Mouse (Mus musculus) hematopoietic stem cell, adult 5-6 weeks (primary cell): ENCODE data around the gene Hmgcs1. TPM values are rescaled to one million over a fixed set of nuclear protein-coding genes. Genes with fewer than 3 reads are reported as not detected.
"Not testable (repeated sequence)": the region's sequence is repeated elsewhere in the genome, so short reads cannot be mapped to it uniquely, and the experiment has no call there.

ENCODE experiments used
- ATAC-seq, 2 experiments: fragments of 125-278 bp in 1 of 2; replicated peaks in 1 of 2; 2 replicates each; pipeline ENCODE4 v1.8.0; 2016 to 2017; ENCODE audit warnings: inconsistent platforms in 2 of 2, mild to moderate bottlenecking in 2 of 2, moderate number of reproducible peaks in 2 of 2, low read depth in 1 of 2, moderate TSS enrichment in 1 of 2; ENCODE audit not compliant: low FRiP score in 2 of 2, poor library complexity in 2 of 2, severe bottlenecking in 2 of 2, insufficient read depth in 1 of 2, low TSS enrichment in 1 of 2
- total RNA-seq: library from RNA; stranded (forward); fragments of 172-1452, 232-1000 nt; gene quantifications from 2 replicates; pipeline ENCODE4 v1.2.3, GENCODE M21; 2017

The Hmgcs1 gene
- 38.3 and 42.3 TPM in 2 replicates for total RNA-seq

DNA sequence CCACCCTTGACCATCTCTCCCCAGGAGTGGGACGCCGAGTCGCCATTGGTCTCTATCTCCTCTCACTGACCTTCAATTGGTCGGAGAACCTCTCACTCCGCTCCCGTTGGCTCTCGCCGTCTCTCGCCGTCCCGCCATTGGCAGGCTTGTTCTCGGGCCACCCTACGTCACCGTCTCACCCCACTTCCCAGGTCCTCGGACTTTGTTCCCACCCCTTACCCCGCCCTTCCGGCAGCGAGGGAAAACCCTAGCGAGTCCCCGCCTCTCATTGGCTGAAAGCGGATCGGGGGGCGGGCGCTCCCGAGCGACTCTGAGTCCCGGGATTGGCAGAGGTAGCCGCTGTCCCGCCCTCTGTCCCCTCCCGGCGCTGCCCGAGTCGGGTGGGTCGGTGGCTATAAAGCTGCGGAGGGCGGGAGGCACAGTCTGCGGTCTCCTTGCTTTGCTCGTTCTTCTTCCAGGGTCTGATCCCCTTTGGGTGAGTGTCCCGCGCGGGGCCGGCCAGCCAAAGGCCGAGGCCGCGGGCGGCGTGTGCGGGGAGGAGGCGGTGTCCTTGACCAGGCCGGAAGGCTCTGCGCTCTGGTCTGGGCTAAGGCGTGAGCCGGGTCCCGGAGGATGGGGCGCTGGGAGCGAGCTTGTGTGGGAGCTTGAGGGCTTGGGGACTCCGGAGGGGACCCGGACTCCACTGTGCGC is at the start of gene Hmgcs1:
TSS of gene Hmgcs1 (plus strand) at position 341 of the 690 bp plus-strand sequence.
- peak; percentile 99 for ATAC-seq

DNA sequence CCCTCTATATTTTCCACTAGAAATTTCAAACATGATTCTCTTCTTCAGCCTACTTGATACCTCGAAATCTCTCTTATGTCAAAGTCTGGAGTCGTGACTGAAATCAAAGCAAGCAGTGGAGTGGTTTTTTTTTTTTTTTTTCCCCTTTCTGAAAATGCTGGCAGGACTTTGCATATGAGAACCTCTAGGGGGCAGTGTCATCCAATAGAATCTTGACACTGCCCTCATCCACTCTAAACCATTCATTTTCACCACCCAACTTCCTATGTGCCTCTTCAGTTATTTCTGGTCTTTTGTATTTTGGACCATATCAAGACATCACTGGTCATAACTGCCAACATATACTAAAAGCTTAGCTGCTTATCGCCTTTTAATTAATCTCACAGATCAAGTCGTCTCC is 49.7 kb upstream of the Hmgcs1 start:
- ATAC-seq, result peak; percentile 62 to 75; a peak in 2 of 4 replicates

DNA sequence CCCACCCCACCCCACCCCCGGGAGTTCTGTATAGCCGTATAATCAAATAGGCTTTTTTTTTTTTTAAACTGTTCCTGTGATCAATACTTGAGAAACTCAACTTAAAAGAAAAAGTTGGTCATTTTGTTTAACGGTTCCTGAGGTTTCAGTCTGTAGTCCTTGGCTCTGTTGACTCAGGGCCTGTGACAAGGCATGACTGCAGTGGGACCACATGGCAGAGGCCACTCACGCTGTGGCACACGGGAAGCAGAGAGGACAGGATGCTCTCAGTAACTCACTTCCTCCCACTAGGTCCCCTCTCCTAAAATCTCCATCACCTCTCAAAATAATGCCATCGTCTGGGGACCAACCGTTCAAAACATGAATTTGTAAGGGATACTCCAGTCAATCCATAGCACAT is 49.0 kb upstream of the Hmgcs1 start:
- ATAC-seq, result no peak

DNA sequence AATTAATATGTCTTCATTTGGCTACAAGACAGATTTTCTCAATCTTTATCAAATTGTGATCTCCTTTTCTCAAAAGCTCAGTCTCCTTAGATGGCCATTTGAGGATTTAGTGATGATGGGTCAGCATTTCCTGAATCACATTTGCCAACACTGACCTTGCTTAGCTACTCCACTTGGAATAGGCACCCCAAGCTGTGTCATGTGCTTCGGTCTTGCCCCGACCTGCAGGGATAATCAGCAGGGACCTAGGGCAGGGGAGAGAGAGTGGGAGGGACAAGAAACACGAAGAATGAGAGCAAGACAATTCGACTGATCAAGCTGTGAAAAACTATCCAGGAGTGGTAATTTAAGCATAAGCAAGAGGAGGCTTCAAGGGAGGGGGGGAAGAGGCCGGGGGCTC is 45.4 kb upstream of the Hmgcs1 start:
- no peak for ATAC-seq

DNA sequence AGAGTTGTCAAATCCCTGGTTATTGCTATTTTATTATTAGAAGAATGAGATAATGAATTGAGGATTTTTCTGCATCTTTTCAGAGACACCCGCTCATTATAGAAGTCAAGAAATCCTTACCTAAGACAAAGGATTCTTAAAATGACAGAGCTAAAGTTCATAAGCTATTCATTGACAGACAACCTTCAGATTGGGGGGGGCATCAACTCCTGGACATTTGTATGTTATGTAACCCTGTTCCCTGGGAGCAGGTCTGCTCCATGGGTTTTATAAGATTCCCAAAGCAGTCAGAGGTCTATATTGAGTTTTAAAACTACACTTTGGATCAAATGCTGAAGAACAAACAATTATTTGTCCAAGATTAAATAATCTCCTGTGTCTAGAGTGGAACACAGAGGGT is 43.7 kb upstream of the Hmgcs1 start:
- no peak for ATAC-seq

DNA sequence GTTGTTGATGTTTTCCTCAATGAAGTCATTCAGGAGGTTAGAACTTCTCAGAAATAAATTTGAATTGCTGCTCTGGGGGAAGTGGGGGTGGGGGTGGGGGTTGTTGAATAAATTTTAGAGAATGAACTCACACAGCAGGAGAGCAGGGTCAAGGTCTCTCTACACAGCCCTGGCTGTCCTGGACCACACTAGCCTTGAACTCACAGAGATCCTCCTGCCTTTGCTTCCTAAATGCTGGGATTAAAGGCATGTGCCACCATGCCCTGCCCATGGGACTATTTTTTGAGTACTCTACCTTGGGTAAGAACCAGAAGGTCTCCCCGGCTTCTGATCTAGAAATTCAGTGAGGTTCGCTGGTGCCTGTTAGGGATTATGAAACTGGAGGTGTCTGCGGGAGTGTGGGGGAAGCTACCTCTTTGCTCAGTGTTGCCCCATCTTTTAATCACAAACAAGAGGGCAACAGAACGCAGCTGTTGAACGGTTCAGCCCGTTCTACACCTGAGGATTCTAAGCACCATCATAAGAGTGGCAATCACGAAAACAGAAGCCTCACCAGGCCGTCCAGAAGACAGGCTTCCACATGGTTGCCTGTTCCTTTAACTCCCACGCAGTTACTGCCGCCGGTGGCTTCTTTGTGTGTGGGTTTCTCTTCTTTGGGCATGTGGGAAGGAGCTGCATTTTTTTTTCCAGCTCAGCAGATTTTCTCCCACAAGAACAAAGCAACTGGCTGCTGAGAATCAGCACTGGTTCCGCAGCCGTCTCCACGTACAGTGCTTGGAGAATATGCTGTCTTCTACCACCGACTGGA is 41.1 kb upstream of the Hmgcs1 start:
- ATAC-seq, result no peak

DNA sequence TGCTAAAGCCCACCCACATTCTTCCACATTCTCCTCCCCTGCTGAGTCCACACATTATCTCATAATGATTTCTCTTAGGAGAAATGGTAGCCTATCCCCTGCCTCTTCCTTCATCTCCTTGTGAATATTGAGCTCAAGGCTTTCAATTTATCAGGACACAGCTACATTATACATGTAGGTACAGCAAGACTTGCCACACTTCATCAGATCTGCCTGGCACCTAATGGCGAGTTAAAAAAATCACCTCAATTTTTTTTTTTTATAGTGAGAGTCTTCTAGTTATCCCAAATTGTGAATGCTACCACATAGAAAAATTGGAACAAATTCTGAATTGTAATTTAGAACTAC is 40.5 kb upstream of the Hmgcs1 start:
- no peak for ATAC-seq

DNA sequence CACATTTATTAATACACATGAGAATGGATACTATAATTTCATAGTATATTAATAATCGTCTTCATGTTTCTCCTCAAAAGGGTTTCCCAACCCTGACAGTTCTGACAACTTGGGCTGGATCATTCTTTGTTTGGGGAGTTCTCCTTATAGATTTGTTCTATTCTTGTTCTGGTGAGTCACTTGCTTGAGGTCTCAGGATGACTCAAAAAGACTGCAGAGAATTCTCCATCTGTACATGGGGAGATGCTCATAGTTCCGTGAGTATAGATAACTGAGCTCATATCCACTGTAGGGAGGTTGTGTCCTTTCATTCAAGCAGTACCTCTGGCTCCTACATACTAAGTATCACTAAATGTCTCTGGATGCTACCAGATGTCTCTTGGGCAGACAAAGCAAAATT is 35.4 kb upstream of the Hmgcs1 start:
- ATAC-seq, result no peak

DNA sequence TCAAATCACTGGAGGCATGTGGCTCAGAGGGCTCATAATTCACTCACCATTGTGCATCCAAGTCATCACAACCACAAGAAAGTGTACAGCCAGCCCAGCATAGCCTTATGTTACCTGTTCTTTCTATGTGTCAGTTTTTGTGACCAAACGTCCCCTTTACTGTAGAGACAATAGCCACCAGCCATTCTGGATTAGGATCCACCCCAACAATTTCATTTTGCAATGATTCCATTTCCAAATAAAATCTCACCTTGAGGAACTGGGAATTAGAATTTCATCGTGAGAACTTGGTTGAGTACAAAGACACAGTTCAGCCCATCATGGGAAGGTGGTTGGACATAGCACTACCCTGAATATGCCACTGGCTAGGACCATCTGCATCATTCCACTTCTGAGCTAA is 33.9 kb upstream of the Hmgcs1 start:
- ATAC-seq, result no peak

DNA sequence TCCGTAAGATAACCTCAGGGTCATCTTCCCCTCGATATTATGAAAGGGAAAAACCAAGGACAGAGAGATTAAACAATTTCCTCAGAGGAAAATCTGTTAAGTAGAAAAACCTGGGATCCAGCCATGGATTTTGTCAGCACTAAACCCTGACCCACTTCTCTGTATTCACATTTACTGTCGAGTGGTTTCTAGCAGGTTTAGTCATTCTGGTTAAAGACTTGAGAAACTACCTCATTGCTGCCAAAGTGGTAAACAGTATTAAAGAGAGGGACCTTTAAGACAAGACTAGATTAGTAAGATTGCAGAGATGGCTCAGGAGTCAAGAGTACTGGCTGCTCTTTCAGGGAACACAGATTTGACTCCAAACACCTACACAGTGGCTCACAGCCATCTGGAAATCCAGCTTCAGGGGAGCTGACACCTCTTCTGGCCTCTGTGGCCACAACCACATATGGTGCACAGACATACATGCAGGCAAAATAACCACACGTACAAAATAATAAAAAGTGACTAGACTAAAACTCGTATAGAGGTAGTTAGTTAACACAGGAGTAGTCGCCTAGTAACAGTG is 33.2 kb upstream of the Hmgcs1 start:
- no peak for ATAC-seq

DNA sequence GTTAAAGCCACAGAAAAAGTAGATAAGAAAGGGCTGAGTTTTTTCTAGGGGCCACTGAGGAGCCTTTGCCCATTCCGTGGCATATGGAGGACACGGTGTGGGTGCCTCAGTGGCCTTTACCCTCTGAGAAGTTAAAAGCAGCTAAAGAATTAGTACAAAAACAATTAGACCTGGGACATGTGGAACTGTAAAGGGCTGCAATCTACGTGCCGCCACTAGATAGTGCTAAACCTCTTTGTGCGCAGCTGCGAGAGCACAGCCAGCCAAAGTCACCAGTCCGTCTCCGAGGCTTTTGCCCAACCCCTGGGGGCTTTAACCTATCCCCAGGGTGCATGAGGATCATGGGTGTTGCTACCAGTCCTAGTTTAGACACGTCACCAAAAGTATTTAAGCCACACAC is 28.8 kb upstream of the Hmgcs1 start:
- ATAC-seq, result not testable (repeated sequence)

DNA sequence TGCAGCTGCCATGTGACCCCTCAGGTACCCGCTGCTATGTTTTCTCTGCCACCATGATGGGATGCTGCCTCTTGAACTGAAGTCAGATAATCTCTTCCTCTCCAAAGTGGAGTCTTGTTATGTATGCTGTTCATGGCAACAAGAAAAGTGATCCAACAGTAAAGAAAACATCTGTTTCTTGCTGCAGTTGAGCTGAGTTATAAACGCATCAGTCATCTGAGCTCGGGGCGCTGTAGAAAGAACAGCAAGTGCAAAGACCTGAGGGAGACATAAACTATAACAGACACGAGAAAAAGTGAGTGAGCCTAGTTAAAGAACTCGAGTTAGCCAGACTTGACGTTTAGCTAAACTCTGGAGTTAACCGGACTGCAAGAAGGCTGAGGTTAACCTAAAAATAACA is 11.4 kb upstream of the Hmgcs1 start:
- no peak for ATAC-seq

DNA sequence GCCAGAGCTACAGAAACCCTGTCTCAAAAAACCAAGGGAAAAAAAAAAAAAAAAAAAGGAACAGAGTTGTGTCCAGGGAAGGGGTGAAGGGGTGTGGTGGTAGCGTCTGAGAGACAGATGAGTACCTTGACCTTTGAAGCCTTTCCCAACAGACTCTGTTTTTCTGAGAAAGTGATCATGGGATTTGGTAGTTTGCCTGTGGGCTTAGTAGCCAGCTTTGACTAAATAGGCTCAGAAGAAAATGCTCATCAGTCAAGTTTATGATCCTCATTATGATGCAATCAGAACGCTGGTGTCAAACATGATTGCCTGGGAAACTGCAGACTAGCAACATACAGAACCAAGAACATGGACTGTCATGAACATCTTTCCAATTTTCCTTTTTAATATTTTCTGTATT is 10.5 kb upstream of the Hmgcs1 start:
- ATAC-seq, result no peak

DNA sequence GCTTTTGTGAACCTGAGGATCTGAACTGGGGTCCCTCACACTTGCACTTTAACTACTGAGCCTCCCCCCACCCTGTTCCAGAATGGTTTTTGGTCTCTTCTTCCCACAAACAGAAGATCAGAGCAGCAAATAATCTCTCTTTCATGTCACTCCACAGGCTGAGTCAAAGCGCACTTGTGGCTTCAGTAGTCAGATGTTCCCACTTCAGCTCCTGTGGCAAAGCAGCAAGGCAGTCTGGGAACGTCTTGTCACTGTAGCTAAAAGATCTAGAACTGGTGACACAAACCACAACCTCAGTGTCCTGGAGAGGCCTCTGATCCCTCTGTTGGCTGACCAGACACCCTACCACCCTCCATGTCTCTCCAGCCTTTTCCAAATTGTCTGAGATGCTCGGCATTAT is 9.0 kb upstream of the Hmgcs1 start:
- ATAC-seq, result no peak

DNA sequence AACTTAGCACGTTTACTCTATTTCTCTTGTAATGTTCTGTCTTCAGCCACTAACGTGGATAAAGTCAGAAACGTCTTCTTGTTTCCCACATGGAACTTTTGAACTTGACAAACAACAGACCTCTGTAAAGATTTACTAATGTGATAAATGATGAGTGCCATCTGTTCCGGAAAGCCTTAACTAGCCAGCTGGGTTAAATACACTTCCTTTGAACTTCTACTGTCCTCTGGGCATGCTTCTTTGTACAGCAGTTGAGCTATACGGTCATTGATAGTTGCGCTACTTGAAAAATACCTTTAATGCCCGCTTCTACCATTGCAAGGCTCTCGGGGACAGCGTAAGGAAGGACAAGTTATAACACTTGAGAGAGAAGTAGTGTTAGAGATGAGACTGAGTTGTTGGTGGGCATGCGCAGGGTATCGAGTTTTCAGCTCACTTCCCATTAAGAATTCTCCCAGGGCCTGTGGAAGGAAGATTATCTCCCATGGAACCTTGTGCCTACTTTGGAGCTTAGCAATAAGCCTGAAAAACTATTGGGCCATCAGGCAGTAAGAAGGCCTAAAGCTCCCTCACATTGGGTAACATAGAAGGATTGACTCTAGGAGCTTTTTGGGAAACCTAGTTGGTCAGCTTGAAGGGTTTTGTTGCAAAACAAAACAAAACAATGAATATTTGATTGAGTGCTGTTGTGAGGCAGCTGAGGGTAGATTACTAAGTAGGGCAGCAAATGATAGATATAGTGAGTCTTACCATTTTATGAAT is 5.6 kb upstream of the Hmgcs1 start:
- no peak for ATAC-seq

DNA sequence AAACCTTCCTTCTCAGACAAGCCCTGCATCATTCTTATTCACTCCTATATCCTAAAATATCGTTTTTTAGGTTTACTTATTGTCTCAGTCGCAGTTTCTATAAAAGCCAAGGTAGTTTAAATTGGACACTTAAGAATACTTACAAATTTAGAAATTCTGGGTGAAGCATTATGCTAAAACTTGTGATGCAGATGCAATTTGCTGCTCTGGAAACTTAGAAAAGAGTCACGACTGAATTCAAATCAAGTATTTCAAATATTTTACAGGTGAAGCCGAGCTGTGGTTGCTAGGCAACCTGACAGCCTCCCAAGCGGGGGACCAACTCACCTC is 505 bp upstream of the Hmgcs1 start:
- no peak for ATAC-seq

DNA sequence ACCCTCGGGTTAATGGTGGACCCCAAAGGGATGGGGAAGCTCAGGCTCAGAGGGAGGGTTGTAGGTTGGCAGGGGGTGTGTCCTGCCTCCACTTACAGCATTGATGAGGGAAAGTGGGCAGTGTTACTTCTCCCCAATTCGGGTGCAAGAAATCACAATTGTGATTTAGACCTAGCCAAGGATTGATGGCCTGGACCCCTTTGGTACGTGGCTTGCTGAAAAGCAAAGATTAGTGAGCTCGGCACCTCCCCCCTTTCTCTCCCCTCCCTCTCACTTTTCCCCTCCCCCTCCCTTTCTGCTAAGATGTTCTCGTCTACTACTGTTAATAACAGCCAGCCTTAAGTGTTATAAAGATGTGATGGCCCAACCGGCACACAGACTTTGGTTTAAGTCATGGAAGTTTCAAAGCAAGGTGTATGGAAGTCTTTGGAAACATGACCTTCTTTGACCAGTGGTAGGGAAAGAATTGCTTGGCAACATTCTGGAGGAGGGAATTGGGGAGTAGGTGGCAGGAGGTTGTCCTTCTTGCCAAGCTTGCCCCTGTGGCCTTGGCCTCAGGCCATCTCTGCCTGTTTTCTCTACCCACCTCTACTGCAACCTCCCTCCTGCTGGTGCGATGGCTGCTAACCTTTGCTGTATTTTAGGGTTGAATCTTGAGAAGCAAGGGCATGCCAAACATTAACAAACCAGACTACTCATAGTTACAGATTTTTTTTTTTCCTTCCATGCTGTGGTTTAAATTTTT is 869 bp downstream of the Hmgcs1 start:
- no peak for ATAC-seq
